Comparison of ENCODE assay signal across 8 mouse cellular contexts in the genomic region with DNA sequence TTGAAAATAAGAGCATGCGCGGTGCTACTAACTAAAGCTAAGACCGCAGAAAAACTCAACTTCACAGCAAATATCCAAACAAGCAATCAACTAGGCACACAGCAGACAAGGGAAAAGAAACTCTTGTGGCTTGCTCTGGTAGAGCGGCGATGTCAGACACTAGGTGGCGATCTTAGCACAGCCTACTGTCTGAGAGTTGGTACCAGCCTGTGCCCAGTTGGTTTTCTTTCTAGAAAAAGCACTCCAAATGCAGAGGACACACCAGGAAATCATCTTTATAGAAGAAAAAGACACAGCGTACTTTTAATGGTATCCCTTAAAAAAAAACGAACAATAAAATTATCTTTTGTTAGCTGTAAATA.
DNase-seq lines count a peak whose midpoint lies in the region; ATAC-seq and TF ChIP-seq lines count a peak whose summit lies in the region.

No protein-coding gene starts in this region.

- H3K36me3 ChIP-seq in forebrain, postnatal 0 days (ENCODE audit: insufficient read depth), result no peaks in the 10 kb centered on the region

- WGBS in forebrain, postnatal 0 days, result 7% methylated on average over 8 of the region's 8 CpGs
- WGBS in lung, adult 2 months, result 13% methylated on average over 8 of the region's 8 CpGs

- TF ChIP-seq POLR2A in lung, adult 2 months (IDR thresholded peaks at IDR 0.05; ENCODE audit: borderline replicate concordance, extremely low read depth, low read depth, low read length), result no peak

- DNase-seq in urinary bladder, postnatal 25 days (ENCODE audit: low spot score), result peak; percentile 39
- no peak for DNase-seq in urinary bladder, postnatal 4 days (ENCODE audit: low spot score in 2 of 2)
- peak; percentile 42 to 46 for DNase-seq in cerebellum, adult 18-20 months
- peak; percentile 84 for DNase-seq in forebrain, postnatal 0 days
- peak; percentile 67 for DNase-seq in kidney, postnatal 14 days
- peak; percentile 37 for DNase-seq in lung, adult 2 months
- DNase-seq in retina, embryonic 14.5 days (ENCODE audit: low spot score), result peak; percentile 91

- no peak overlapping the region for H3K4me3 ChIP-seq in forebrain, postnatal 0 days (ENCODE audit: low read depth, low read length)
- H3K4me3 ChIP-seq in lung, adult 2 months (replicated peaks; ENCODE audit: extremely low read depth, low read depth, low read length), result no peak overlapping the region

- peak; percentile 91 for ATAC-seq in forebrain, postnatal 0 days
- ATAC-seq in inflammation-experienced regulatory T-cells, adult 6 months, result no peak

- TF ChIP-seq CTCF in forebrain, postnatal 0 days (IDR thresholded peaks at IDR 0.05; ENCODE audit: low read depth), result peak; percentile 93
- TF ChIP-seq CTCF in lung, adult 2 months (IDR thresholded peaks at IDR 0.05; ENCODE audit: insufficient read depth, low read length), result peak; percentile 74

- H3K27me3 ChIP-seq in forebrain, postnatal 0 days (ENCODE audit: insufficient read depth, low read length), result no peaks in the 10 kb centered on the region

- H3K27ac ChIP-seq in forebrain, postnatal 0 days (ENCODE audit: low read depth, low read length), result no peak overlapping the region

- no peak overlapping the region for H3K4me2 ChIP-seq in forebrain, postnatal 0 days (ENCODE audit: low read depth)

- H3K4me1 ChIP-seq in forebrain, postnatal 0 days (ENCODE audit: insufficient read depth), result no peaks in the 10 kb centered on the region
- H3K4me1 ChIP-seq in lung, adult 2 months (ENCODE audit: control insufficient read depth, insufficient read depth, low read length), result no peaks in the 10 kb centered on the region

- no peaks in the 10 kb centered on the region for H3K9me3 ChIP-seq in forebrain, postnatal 0 days (ENCODE audit: low read length)

- H3K9ac ChIP-seq in forebrain, postnatal 0 days, result no peak overlapping the region

Comparison
In these comparisons a context has a peak if more than half of its experiments do, and no peak if none do; other contexts are left out.
1. DNase-seq: peak in urinary bladder, postnatal 25 days (single experiment), cerebellum, adult 18-20 months (2 of 2), forebrain, postnatal 0 days (single experiment), kidney, postnatal 14 days (single experiment), lung, adult 2 months (single experiment) and retina, embryonic 14.5 days (single experiment); none in urinary bladder, postnatal 4 days (0 of 2).